Mouse (Mus musculus) hindbrain, embryonic 10.5 days (tissue): ENCODE measurements around the gene Nxnl1. TPM values are rescaled to one million over a fixed set of nuclear protein-coding genes. Genes with fewer than 3 reads are reported as not detected.

Experiments used
- DNase-seq: peaks from one replicate; pipeline ENCODE4 v3.0.0-alpha.2; 2017; ENCODE audit warnings: low spot score
- H3K27ac ChIP-seq: fragments of 300-500 bp; sonication (generic); 2 replicates; pipeline ENCODE4 v1.5.1; 2016; ENCODE audit warnings: mild to moderate bottlenecking, moderate library complexity
- H3K27me3 ChIP-seq: fragments of 300-500 bp; sonication (generic); 2 replicates; pipeline ENCODE4 v1.6.1; 2016; ENCODE audit warnings: mild to moderate bottlenecking; ENCODE audit not compliant: poor library complexity, insufficient read depth, severe bottlenecking
- H3K36me3 ChIP-seq: fragments of 300-500 bp; sonication (generic); 2 replicates; pipeline ENCODE4 v1.6.1; 2016; ENCODE audit warnings: mild to moderate bottlenecking, moderate library complexity
- H3K4me1 ChIP-seq: fragments of 300-500 bp; sonication (generic); replicated peaks from 2 replicates; pipeline ENCODE4 v1.6.1; 2016; ENCODE audit warnings: mild to moderate bottlenecking
- H3K4me3 ChIP-seq: fragments of 300-500 bp; sonication (generic); 2 replicates; pipeline ENCODE4 v1.5.1; 2016; ENCODE audit warnings: mild to moderate bottlenecking, moderate library complexity
- H3K9me3 ChIP-seq: fragments of 300-500 bp; sonication (generic); 2 replicates; pipeline ENCODE4 v1.6.1; 2016; ENCODE audit warnings: mild to moderate bottlenecking, moderate library complexity
- WGBS: fragments of 180-500 bp; shearing (Covaris S2); methylation state at CpG from one replicate; pipeline ENCODE4 v1.1.7; 2016; 5-methylcytosine and 5-hydroxymethylcytosine counted together
- polyA plus RNA-seq: library from polyadenylated mRNA; unstranded; fragments of >200 nt; fragmentation: Nextera tagmentation; extraction: Ambion mirVana; gene quantifications from 2 replicates; pipeline ENCODE4 v1.2.1, GENCODE M21; 2016

The Nxnl1 gene
- not detected in 2 replicates for polyA plus RNA-seq

GRCm38 (mm10) chr8:71566501-71566900, at the start of gene Nxnl1:
Nxnl1 (minus strand) TSS chr8:71566601.
- WGBS: 62% methylated on average over 3 of the region's 3 CpGs
- Histone ChIP-seq H3K27ac (no peak within 1 kb of the TSS), H3K27me3 (peaks cover 81% of the 10 kb centered on the region), H3K9me3 (peaks cover 7% of the 10 kb centered on the region), H3K4me1 (peaks cover 42% of the 10 kb centered on the region), H3K4me3 (no peak within 1 kb of the TSS), H3K36me3 (no peaks in the 10 kb centered on the region)
- no peak for DNase-seq

- Histone ChIP-seq H3K36me3 (peaks cover 59% of the 10 kb centered on the region), H3K4me3 (no peak overlapping the region), H3K9me3 (no peaks in the 10 kb centered on the region), H3K4me1 (peaks cover 27% of the 10 kb centered on the region), H3K27me3 (no peaks in the 10 kb centered on the region), H3K27ac (no peak overlapping the region)
- WGBS: 64% methylated on average over 4 of the region's 4 CpGs
- DNase-seq: no peak
Measured at GRCm38 (mm10) chr8:71613418-71613817, 47.0 kb upstream of the Nxnl1 start.

- peak overlapping the region; percentile 94; the same call in 1 of the 2 replicates for H3K27ac ChIP-seq
- H3K27me3 ChIP-seq: no peaks in the 10 kb centered on the region
- DNase-seq: no peak
- H3K36me3 ChIP-seq: peaks cover 46% of the 10 kb centered on the region
- H3K9me3 ChIP-seq: no peaks in the 10 kb centered on the region
- peaks cover 27% of the 10 kb centered on the region for H3K4me1 ChIP-seq
- peak overlapping the region; percentile 98 for H3K4me3 ChIP-seq
- WGBS: 40% methylated on average over 5 of the region's 5 CpGs
Measured at GRCm38 (mm10) chr8:71612141-71612540, 45.7 kb upstream of the Nxnl1 start.

GRCm38 (mm10) chr8:71610822-71611651, 44.6 kb upstream of the Nxnl1 start, which contains the start of gene Colgalt1:
Colgalt1 (plus strand) TSS chr8:71610998.
- Histone ChIP-seq H3K27ac (peak within 1 kb of the TSS; percentile 94), H3K36me3 (peaks cover 35% of the 10 kb centered on the region), H3K4me3 (peak within 1 kb of the TSS; percentile 98), H3K27me3 (no peaks in the 10 kb centered on the region), H3K4me1 (peaks cover 27% of the 10 kb centered on the region), H3K9me3 (no peaks in the 10 kb centered on the region)
- peak; percentile 98 for DNase-seq
- under 1% methylated on average over 82 of the region's 82 CpGs for WGBS

GRCm38 (mm10) chr8:71604021-71604420, 37.6 kb upstream of the Nxnl1 start:
- 54% methylated on average over 7 of the region's 7 CpGs for WGBS
- H3K27ac ChIP-seq: no peak overlapping the region
- H3K27me3 ChIP-seq: peaks cover 66% of the 10 kb centered on the region
- DNase-seq: no peak
- H3K4me1 ChIP-seq: peaks cover 18% of the 10 kb centered on the region
- no peaks in the 10 kb centered on the region for H3K9me3 ChIP-seq
- H3K4me3 ChIP-seq: no peak overlapping the region
- peaks cover 14% of the 10 kb centered on the region for H3K36me3 ChIP-seq

GRCm38 (mm10) chr8:71602666-71603334, 36.4 kb upstream of the Nxnl1 start:
- under 1% methylated on average over 32 of the region's 32 CpGs for WGBS
- Histone ChIP-seq H3K27me3 (peaks cover 69% of the 10 kb centered on the region), H3K36me3 (peaks cover 16% of the 10 kb centered on the region), H3K4me1 (peaks cover 18% of the 10 kb centered on the region), H3K27ac (peak overlapping the region; percentile 50), H3K9me3 (no peaks in the 10 kb centered on the region), H3K4me3 (peak overlapping the region; percentile 49)
- peak; percentile 68 for DNase-seq

GRCm38 (mm10) chr8:71601939-71602665, 35.7 kb upstream of the Nxnl1 start:
- WGBS: 3% methylated on average over 65 of the region's 65 CpGs
- H3K27me3 ChIP-seq: peaks cover 69% of the 10 kb centered on the region
- DNase-seq: peak; percentile 44
- peaks cover 16% of the 10 kb centered on the region for H3K36me3 ChIP-seq
- peak overlapping the region; percentile 49 for H3K4me3 ChIP-seq
- H3K9me3 ChIP-seq: no peaks in the 10 kb centered on the region
- H3K27ac ChIP-seq: peak overlapping the region; percentile 50
- peaks cover 18% of the 10 kb centered on the region for H3K4me1 ChIP-seq

- 94% methylated on average over 5 of the region's 5 CpGs for WGBS
- Histone ChIP-seq H3K9me3 (no peaks in the 10 kb centered on the region), H3K4me3 (no peak overlapping the region), H3K27me3 (peaks cover 51% of the 10 kb centered on the region), H3K27ac (no peak overlapping the region), H3K36me3 (peaks cover 30% of the 10 kb centered on the region), H3K4me1 (peaks cover 38% of the 10 kb centered on the region)
- DNase-seq: no peak
Measured at GRCm38 (mm10) chr8:71598841-71599240, 32.4 kb upstream of the Nxnl1 start.

GRCm38 (mm10) chr8:71598375-71598774, 32.0 kb upstream of the Nxnl1 start:
- Histone ChIP-seq H3K4me1 (peaks cover 40% of the 10 kb centered on the region), H3K27ac (no peak overlapping the region), H3K36me3 (peaks cover 34% of the 10 kb centered on the region), H3K9me3 (no peaks in the 10 kb centered on the region), H3K27me3 (peaks cover 46% of the 10 kb centered on the region), H3K4me3 (no peak overlapping the region)
- no peak for DNase-seq

- H3K4me3 ChIP-seq: no peak within 1 kb of the TSS
- peaks cover 37% of the 10 kb centered on the region for H3K27me3 ChIP-seq
- 83% methylated on average over 3 of the region's 3 CpGs for WGBS
- no peak for DNase-seq
- H3K36me3 ChIP-seq: peaks cover 34% of the 10 kb centered on the region
- H3K27ac ChIP-seq: no peak within 1 kb of the TSS
- no peaks in the 10 kb centered on the region for H3K9me3 ChIP-seq
- peaks cover 40% of the 10 kb centered on the region for H3K4me1 ChIP-seq
Measured at GRCm38 (mm10) chr8:71597451-71597850, 31.1 kb upstream of the Nxnl1 start, which contains the start of gene Fam129c. Fam129c (plus strand) TSS chr8:71597648.

GRCm38 (mm10) chr8:71596798-71597197, 30.4 kb upstream of the Nxnl1 start:
- DNase-seq: no peak
- H3K36me3 ChIP-seq: peaks cover 34% of the 10 kb centered on the region
- no peak overlapping the region for H3K4me3 ChIP-seq
- 81% methylated on average over 4 of the region's 4 CpGs for WGBS
- H3K27ac ChIP-seq: no peak overlapping the region
- peaks cover 39% of the 10 kb centered on the region for H3K4me1 ChIP-seq
- H3K9me3 ChIP-seq: no peaks in the 10 kb centered on the region
- peaks cover 30% of the 10 kb centered on the region for H3K27me3 ChIP-seq

GRCm38 (mm10) chr8:71596384-71596783, 30.0 kb upstream of the Nxnl1 start:
- no peak overlapping the region for H3K27ac ChIP-seq
- no peak for DNase-seq
- H3K27me3 ChIP-seq: peaks cover 26% of the 10 kb centered on the region
- peaks cover 42% of the 10 kb centered on the region for H3K4me1 ChIP-seq
- no peak overlapping the region for H3K4me3 ChIP-seq
- H3K36me3 ChIP-seq: peaks cover 34% of the 10 kb centered on the region
- 61% methylated on average over 6 of the region's 6 CpGs for WGBS
- no peaks in the 10 kb centered on the region for H3K9me3 ChIP-seq
